Mouse (Mus musculus) kidney, adult 11 months (tissue): ENCODE results near the gene Mnd1.

Source experiments
- DNase-seq: peaks from one replicate; pipeline ENCODE4 v3.0.0; 2022

The Mnd1 gene

DNA sequence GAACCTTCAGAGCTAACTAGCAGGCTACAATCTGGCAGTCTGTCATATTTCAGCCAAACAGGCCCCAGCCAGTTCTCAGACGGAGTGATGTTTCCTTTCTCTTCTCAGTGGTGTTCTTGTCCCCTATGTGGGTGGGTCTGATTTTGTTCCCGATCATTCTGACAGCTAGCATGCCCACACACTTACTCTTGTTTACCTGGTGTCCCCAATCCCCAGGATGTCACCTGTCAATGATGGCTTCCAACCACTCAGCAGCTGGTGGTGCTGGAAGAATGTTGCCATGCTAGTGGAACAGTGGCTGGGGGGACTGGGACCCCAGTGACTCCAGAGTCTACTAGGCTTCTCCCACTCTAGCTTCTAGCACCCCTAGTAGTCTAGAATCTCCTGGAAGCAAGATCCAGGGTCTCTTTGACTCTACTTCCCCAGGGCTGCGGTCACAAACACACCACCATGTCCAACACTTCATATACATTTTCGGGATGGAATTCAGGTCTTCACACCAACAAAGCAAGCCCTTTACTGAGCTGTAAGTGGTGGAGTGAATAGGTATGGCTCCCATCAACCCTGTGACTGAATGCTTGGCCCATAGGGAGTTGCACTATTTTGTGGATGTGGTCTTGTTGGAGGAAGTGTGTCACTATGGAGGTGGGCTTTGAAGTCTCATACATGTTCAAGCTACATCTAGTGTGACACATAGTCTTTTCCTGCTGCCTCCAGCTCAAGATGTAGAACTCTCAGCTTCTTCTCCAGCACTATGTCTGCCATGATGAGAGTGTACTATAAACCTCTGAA is 2.2 kb upstream of the Mnd1 start:
- no peak for DNase-seq

DNA sequence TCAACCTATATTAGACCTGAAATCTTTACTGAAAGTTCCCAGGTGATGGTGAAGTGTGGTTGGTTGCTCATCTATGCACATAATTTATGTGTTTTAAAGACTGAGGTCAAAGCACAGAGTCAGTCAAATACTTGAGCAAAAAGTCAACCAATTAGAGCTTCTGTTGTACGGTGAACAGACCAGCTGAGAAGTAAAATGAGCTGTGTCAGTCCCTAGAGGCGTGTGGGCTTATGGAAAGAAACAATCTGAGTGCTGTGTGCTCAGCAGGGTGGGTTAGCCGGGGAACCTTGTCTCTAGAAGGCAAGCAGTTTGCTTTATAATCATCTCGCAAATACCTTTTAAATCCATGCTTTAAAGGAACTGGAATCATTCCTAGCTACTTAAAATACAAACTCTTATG is 1.4 kb upstream of the Mnd1 start:
- no peak for DNase-seq

GRCm38 (mm10) chr3:84156105-84156504 is 519 bp upstream of the Mnd1 start:
- DNase-seq, result no peak

GRCm38 (mm10) chr3:84155146-84155545 is 440 bp downstream of the Mnd1 start:
- DNase-seq, result no peak

GRCm38 (mm10) chr3:84154721-84155141 is 855 bp downstream of the Mnd1 start:
- no peak for DNase-seq

GRCm38 (mm10) chr3:84149831-84150230 is 5.8 kb downstream of the Mnd1 start:
- DNase-seq, result no peak

DNA sequence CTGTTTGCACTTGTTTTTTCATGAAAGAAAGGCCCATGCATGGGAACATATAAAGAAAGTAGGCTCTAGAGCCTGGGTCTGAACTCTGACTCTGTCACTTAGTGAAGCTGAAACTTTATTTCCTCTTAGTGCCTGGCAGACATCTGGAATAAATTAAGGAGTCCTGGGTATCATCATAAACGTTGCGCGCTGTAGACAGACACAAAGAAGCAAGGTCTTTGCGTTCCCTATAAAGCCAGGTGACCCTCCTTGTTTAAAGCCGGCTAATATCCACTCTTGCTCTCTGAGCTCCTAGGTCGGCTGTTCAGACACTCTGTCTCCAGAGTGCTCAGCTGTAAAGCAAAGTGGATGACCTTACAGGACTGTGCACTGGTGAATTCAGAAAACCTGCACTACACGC is 14.6 kb downstream of the Mnd1 start:
- DNase-seq, result no peak

GRCm38 (mm10) chr3:84136509-84136908 is 19.1 kb downstream of the Mnd1 start:
- no peak for DNase-seq

GRCm38 (mm10) chr3:84135933-84136332 is 19.7 kb downstream of the Mnd1 start:
- no peak for DNase-seq

- DNase-seq, result peak; percentile 27
Observed at GRCm38 (mm10) chr3:84135387-84135786, 20.2 kb downstream of the Mnd1 start.

DNA sequence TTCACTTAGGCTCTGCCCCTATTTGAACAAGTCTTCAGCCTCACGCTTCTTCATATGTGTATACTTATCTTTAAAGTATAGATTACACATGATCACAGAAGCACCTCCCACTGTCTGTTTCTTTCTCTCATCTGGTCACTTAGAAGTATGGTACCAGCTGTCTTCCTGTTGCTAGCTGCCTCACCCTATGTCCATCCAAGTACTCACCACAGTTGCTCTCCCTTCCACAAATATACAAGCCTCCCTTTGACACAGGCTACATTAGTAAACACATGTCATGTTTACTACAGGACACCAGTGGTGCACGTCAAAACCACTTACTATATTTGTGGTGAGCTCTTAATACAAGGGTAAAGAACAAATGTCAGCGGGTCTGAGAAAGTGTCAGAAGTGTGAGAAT is 24.2 kb downstream of the Mnd1 start:
- DNase-seq, result no peak

- no peak for DNase-seq
Observed at GRCm38 (mm10) chr3:84130776-84131175, 24.8 kb downstream of the Mnd1 start.

- peak; percentile 8 for DNase-seq
Observed at GRCm38 (mm10) chr3:84128871-84129870, 26.4 kb downstream of the Mnd1 start.

DNA sequence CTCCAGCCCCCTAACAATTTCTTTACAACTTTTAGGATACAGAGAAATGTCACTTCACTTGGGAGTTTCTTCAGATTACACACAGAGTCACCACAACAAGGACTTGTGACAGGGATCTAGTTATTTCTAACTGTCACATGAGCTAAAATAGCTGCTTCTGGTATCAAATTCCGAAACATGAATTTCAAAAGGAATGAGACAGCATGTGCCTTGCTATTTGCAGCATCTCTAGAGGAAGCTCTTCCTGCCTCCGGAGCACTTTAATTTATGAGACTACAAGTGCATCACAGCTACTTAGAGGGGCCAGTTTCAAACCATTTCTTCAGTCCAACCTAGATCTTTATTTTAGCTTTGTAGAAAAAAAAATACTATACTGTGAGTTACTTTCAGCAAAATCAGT is 28.2 kb downstream of the Mnd1 start:
- no peak for DNase-seq

- DNase-seq, result no peak
Observed at GRCm38 (mm10) chr3:84126721-84127120, 28.9 kb downstream of the Mnd1 start.

DNA sequence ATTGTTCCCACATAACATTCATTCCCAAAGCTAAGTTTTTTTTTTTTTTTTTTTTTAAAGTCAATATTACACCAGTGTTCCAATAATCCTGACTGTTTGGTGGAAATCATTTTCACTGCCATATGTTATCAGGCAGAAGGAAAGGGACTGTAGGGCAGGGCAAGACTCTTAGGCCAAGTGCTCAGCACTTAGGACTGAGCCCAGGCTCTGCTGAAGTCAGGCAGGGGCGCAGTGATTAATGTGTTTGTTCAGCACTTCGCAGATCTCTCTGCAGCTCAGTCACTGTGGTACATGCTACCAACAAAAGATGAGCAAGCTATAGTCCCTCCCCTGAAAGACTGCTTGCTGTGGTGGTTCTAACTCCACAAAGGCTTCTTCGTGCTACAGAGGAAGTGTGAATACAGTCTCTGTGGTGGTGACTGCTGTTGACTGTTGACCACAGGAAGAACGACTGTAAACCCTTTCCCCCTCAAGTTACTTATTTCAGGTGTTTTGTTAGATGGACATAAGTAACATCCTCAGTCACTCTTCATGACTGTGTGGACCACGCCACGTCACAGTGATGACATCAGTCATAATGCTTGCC is 29.8 kb downstream of the Mnd1 start:
- no peak for DNase-seq

DNA sequence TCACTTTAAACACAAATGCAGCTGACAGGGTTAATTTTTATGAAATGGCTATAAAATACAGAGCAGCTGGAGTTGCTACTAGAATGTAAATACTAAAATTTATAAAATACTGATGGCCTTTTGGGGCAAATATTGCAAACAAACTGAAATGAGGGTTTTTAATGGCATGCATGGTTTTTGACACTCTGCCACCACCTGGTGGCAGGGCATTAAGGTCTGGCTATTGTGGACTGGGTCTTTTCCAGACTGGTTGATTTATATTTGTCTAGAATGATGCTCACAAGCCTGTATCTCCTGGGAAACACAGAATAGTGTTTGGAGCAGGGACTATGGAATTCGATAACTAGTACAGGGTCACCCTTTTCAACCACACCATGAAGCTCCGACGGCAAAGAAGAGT is 32.1 kb downstream of the Mnd1 start:
- DNase-seq, result no peak

DNA sequence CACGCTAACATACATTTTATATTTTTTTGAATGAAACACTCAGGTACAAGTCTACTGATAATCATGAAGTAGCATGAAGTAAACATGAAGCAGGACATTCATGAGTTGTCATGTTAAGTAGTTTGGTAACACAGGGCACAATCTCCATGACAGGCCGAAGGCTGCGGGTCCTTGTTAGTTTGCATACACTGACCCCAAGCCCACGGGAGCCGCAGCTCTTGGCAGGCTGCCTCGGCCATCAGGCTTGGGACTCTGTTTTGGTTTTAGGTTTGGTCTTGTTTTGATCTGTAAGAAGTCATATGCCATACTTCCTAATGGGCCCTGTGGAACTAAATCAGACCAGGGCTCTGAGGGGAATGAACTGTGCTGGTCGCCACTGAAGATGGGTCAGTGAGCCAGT is 36.9 kb downstream of the Mnd1 start:
- DNase-seq, result no peak

DNA sequence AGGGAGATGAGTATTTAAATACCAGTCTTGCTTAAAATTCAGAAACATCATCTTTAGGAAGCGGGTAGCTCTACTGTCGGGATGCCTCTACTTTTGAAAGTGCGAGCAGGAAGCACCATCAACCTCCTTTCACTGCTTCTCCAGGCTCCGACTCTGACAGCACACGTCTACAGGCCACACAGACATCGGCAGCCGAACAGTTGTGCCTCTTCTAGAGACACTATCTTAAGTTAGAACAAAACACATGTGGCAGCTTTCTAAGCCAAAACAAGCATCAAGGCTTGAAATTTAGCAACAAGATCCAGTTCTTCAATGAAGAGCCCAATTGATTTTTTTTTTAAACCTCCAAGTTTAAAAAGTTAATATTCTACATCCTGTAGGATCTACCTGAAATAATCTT is 37.4 kb downstream of the Mnd1 start:
- DNase-seq, result no peak

GRCm38 (mm10) chr3:84108614-84109013 is 47.0 kb downstream of the Mnd1 start:
- DNase-seq, result no peak

GRCm38 (mm10) chr3:84106106-84106505 is 49.5 kb downstream of the Mnd1 start:
- peak; percentile 6 for DNase-seq

DNA sequence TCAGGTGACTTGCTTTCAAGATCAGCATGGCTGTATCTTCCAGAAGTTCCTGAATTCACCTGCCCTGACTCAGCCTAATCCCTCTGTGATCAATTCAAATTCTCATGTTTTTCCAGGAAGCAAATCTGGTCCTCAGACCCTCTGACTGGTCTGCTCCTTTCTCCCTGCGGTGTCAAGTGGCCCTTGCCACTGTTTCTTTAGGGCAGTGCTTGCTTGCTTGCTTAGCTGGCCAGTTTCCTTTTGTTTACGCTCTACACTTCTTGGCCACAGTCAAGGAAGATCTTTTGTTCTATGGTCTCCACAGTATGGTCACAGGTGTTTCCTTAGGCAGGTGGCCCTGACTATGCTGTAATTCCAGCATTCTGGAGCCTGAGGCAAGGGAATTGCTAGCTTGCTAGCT is 52.0 kb downstream of the Mnd1 start:
- DNase-seq, result no peak

DNA sequence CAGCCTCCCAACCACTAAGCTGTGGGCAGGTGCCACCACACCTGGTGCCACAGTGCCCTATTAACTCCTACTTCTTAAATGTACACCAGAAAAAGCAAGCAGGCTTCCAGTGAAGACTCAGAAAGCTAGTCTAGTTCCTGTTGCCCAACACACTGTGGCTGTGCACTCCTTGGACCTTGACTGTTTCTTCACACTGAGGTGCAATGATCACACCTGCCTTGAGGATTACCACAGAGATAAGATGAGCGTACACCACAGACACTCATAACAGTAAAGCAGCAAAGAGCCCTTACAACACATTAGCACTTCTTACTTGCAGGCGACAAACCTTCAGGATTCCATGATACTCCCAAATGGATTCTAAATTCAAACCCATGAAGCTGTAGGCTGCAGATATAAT is 62.7 kb downstream of the Mnd1 start:
- no peak for DNase-seq

- peak; percentile 5 for DNase-seq
Observed at GRCm38 (mm10) chr3:84090982-84091381, 64.6 kb downstream of the Mnd1 start.
